Mouse (Mus musculus): Measurements from ENCODE around the gene Gm49369.
"Not testable (repeated sequence)": the region's sequence is repeated elsewhere in the genome, so short reads cannot be mapped to it uniquely, and the experiment has no call there.

The Gm49369 gene

DNA sequence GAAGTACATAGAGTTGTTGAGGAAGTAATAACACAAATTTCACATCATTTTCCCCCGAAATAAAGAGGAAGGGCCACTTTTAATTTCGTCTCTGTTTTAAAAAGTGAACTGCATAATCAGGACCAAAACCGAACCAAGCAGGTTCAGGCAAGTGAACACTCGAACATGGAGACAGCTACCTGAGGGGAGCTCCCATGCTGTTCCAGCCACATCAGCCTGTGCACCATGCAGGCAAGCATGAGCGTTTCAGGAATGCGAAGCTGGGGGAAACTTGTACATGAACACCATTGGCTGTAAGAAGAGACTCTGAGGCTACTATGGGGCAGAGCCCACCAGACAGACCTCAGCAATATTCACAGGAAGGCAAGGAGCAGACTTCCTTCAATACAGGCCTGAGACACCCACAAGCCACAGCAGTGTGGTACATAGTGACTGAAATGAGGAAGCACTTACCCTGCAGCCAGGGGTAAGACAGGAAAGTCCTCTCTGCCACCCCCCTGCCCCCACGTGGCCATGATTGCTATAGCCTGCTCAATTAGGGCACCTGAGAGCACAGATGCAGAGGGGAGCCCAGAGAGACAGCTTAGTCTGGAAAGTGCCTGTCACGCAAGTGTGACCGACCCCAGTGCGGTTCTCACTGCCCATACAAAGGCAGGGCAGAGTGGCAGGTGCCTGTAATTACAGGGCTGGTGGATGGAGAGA, 42.0 kb downstream of the Gm49369 start:
- Histone ChIP-seq H3K36me3 (ENCODE audit: control insufficient read depth, insufficient read depth, low read length, poor library complexity, severe bottlenecking) (no peaks in the 10 kb centered on the region), H3K27me3 (ENCODE audit: control insufficient read depth, insufficient read depth, low read length, poor library complexity, severe bottlenecking) (no peaks in the 10 kb centered on the region)
- peak; percentile 82 for DNase-seq (ENCODE audit: low read depth, low spot score)

DNA sequence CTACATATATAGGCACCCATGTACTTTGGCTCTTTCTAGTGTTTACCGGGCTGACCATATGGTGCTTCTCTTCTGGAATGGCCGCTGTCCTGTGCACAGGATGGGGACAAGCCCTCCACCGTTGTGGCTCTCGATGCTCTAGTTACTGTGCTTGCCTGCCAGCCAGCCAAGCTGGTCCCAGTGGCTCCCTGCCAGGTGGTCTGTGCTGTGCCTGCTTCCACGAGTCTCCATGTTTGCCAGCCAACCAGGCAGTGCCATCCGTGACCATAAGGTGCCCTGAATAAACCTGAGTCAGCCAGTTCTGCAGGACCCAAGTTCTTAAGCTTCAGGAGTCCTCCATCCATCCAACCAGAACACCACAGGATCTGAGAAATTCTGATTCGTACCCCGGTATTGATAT, 47.3 kb downstream of the Gm49369 start:
- DNase-seq (ENCODE audit: low read depth, low spot score), result no peak

DNA sequence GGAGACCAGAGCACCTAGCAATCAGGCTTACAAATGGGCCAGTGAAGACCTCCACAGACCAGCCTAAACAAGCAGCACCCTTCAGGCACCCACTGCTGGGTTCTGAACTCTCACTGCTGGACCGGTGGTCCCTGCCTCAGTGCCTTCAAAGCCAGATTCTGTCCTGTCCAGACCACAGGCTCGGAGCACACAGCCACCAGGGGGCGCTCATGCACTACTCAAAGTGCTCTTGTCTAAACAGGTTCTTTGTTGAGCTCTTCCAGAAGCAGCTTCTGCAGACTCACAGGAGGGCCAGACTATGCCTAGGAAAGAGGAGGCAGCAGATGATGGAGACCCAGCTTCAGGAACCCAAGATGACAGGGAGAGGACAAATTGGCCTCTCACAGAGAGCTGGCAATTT, 48.2 kb downstream of the Gm49369 start:
- Histone ChIP-seq H3K36me3 (ENCODE audit: control insufficient read depth, insufficient read depth, low read length, poor library complexity, severe bottlenecking) (no peaks in the 10 kb centered on the region), H3K27me3 (ENCODE audit: control insufficient read depth, insufficient read depth, low read length, poor library complexity, severe bottlenecking) (no peaks in the 10 kb centered on the region)
- DNase-seq (ENCODE audit: low read depth, low spot score), result peak; percentile 91

More for the DNA sequence above, 47.3 kb downstream of the Gm49369 start:
- H3K36me3 ChIP-seq (ENCODE audit: control insufficient read depth, insufficient read depth, low read length, poor library complexity, severe bottlenecking), result no peaks in the 10 kb centered on the region
- H3K27me3 ChIP-seq (ENCODE audit: control insufficient read depth, insufficient read depth, low read length, poor library complexity, severe bottlenecking), result no peaks in the 10 kb centered on the region

DNA sequence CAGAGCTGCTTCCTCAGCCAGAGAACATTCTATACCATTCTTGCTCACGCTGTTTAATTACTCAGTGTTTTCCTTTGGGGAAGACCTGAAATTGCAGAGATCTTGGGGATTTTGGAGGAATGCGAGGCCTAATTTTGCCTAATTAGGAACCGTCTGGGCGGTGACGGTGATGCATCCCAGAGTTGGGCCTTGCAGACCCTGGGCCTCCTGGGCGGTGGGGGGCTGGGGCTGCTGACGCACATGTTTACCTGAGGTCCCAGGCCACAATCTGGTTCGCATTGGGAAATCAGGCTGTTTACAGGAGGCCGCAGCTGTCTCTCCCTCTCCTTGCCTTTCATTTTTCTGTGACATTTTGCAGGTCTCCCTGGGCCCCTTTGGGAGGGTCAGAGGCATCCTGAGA, 49.7 kb downstream of the Gm49369 start:
- H3K36me3 ChIP-seq (ENCODE audit: control insufficient read depth, insufficient read depth, low read length, poor library complexity, severe bottlenecking); H3K27me3 ChIP-seq (ENCODE audit: control insufficient read depth, insufficient read depth, low read length, poor library complexity, severe bottlenecking); DNase-seq (ENCODE audit: low read depth, low spot score): not testable (repeated sequence)

DNA sequence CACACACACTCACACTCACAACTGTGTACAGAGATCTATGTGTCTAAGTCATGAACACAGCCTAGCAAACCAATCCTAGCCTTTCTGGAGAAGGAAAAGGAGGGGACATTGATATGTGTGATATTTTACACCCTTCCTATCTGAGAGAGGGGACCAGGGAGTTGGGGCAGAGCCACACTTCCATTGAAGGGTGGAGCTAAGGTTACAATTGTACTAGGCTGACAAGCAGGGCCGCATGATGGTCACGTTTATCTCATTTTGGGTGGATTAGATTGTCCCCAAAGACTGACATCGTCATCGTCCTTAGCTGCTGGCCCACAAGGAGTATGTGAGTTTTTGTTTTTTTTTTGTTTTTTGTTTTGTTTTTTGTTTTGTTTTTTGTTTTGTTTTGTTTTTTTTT, 51.2 kb downstream of the Gm49369 start:
- Histone ChIP-seq H3K27me3 (ENCODE audit: control insufficient read depth, insufficient read depth, low read length, poor library complexity, severe bottlenecking) (no peaks in the 10 kb centered on the region), H3K36me3 (ENCODE audit: control insufficient read depth, insufficient read depth, low read length, poor library complexity, severe bottlenecking) (no peaks in the 10 kb centered on the region)
- DNase-seq (ENCODE audit: low read depth, low spot score), result no peak

DNA sequence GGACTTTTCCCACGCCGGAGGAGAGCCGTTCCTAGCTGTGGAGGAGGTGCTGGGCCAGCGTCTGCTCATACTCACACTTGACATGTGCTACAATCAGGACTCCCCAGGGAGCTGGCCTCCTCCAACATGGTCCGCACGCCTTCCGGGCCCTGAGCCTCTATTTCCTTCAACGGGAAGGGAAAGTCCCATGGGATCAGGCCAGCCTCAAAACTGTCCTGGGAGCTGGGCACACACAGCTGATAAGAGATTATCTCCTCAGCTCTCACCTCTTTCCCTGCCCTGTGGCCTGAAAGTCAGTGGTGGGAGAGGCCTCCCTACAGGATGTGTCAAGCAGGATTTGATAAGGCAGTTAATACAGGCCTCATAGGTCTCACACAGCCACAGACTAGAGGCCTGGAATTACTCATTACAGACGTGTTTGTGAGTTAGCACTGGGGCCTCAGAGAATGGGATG, 52.2 kb downstream of the Gm49369 start:
- Histone ChIP-seq H3K27me3 (ENCODE audit: control insufficient read depth, insufficient read depth, low read length, poor library complexity, severe bottlenecking) (no peaks in the 10 kb centered on the region), H3K36me3 (ENCODE audit: control insufficient read depth, insufficient read depth, low read length, poor library complexity, severe bottlenecking) (no peaks in the 10 kb centered on the region)
- DNase-seq (ENCODE audit: low read depth, low spot score), result no peak

DNA sequence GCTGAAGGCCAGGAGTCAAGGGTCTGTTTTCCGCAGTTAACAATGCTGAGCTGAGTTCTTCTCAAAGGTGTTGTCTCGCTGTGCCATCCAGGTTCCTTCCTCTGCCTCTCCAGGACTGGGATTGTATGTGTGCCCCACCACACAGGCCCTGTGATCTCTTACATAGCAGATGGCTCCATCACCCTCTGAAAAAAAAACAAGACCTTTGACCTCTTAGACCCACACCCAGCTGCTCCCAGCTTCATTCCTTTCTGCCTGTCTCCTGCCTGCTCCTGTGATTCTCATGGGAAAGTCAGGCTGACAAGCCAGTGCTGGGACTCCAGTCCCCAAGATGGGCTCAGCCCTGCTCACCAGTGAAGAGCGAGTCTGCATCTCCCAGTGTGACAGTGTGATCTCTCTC, 54.0 kb downstream of the Gm49369 start:
- Histone ChIP-seq H3K36me3 (ENCODE audit: control insufficient read depth, insufficient read depth, low read length, poor library complexity, severe bottlenecking) (no peaks in the 10 kb centered on the region), H3K27me3 (ENCODE audit: control insufficient read depth, insufficient read depth, low read length, poor library complexity, severe bottlenecking) (no peaks in the 10 kb centered on the region)
- DNase-seq (ENCODE audit: low read depth, low spot score), result no peak

DNA sequence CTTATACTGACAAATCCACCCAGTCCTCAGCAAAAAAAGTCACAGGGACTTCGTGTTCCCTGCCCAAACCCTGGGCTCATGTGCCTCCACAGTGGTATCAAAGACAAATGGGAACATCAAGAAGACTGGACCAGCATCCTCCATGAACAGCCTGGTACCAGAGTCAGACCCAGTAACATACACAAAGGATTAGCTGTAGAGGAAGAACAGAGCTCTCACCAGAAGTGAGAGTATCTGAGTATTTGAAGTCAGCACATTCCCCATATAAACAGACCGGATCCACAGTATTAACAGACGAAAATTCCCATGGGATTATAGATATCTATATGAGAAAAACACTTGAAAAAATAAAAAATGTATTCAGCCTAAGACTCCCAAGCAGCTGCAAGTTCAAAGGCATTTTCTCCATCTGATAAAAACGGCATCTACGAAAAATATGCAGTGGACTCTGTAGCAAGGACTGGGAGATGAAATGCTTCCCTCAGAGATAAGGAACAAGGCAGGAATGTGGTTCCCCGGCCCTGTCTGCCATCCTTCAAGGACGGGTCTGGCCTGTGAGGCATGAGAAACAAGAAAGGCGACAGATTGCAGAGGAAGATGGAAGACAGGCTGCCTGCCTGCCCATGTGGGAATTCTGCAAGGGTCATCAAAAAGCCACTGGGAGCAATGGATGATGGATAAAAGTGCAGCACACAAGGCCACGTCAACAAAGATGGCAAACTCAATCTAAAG, 55.6 kb downstream of the Gm49369 start:
- no peak for DNase-seq (ENCODE audit: low read depth, low spot score)
- no peaks in the 10 kb centered on the region for H3K27me3 ChIP-seq (ENCODE audit: control insufficient read depth, insufficient read depth, low read length, poor library complexity, severe bottlenecking)
- no peaks in the 10 kb centered on the region for H3K36me3 ChIP-seq (ENCODE audit: control insufficient read depth, insufficient read depth, low read length, poor library complexity, severe bottlenecking)

DNA sequence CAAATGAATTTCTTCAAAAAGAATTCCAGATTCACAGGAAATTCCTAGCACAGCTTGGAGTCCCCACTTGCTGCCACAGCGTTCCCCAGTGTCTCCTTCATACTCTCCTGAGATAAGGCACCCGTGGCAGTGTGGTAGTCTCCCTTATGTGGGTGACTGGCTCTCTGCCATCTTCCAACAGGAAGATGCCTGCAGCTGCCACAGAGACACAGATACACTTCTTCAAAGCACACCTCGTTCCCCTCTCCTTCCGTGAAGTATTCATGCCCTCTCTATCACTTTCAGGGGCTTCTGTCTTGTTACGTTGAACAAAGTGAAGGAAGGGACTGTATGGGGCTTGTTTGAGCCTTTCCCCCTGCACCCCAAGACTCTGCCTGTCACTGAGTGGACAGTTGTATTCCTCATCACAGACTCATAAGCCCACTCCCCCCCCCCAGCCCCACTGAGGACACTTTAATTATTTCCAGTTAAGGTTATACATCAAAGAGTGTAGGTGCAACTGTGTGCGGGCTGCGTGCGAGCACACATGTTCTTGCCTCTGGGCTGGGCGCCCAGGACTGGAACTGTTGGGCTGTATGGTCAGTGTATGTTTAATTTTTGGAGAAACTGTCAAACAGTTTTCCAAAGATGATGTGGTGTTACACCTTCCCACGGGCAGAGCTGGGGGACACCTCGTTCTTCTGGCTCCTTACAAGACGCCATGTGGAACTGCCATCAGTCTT, 58.9 kb downstream of the Gm49369 start:
- Histone ChIP-seq H3K27me3 (ENCODE audit: control insufficient read depth, insufficient read depth, low read length, poor library complexity, severe bottlenecking) (no peaks in the 10 kb centered on the region), H3K36me3 (ENCODE audit: control insufficient read depth, insufficient read depth, low read length, poor library complexity, severe bottlenecking) (no peaks in the 10 kb centered on the region)
- no peak for DNase-seq (ENCODE audit: low read depth, low spot score)

DNA sequence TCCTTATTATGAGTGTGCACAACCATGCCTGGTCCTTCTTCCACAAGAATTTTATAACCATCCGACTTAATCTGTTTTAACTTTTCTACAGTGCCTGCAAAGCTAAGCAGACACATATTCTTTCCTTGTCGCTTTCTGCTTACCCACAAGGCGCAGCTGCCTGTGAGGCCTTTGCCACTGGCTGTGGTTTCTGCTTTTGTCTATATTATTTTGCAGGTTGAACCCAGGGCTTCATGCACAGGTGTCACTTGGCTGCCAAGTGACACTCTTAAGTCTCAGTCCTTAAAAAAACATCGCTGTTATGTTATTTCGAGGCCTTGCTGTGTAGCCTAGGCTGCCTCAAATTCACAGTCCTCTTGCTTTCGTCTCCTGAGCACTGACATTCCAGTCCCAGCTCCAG, 59.8 kb downstream of the Gm49369 start:
- Histone ChIP-seq H3K27me3 (ENCODE audit: control insufficient read depth, insufficient read depth, low read length, poor library complexity, severe bottlenecking) (no peaks in the 10 kb centered on the region), H3K36me3 (ENCODE audit: control insufficient read depth, insufficient read depth, low read length, poor library complexity, severe bottlenecking) (no peaks in the 10 kb centered on the region)
- DNase-seq (ENCODE audit: low read depth, low spot score), result no peak

DNA sequence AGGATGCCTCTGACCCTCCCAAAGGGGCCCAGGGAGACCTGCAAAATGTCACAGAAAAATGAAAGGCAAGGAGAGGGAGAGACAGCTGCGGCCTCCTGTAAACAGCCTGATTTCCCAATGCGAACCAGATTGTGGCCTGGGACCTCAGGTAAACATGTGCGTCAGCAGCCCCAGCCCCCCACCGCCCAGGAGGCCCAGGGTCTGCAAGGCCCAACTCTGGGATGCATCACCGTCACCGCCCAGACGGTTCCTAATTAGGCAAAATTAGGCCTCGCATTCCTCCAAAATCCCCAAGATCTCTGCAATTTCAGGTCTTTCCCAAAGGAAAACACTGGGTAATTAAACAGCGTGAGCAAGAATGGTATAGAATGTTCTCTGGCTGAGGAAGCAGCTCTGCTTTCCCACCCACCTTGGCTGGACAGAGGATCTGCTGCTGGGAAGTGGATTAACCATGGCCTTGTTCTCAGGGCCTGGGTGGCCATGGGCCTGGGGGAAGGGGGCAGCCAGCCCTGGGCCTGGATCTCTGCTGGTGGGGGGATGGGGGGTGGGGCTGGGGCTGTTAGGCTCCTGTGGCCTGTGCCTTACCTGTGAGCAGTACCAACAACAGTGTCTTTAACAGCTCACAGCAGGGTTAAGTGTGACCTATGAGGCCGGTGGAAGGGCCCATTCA, 60.7 kb downstream of the Gm49369 start:
- H3K27me3 ChIP-seq (ENCODE audit: control insufficient read depth, insufficient read depth, low read length, poor library complexity, severe bottlenecking); H3K36me3 ChIP-seq (ENCODE audit: control insufficient read depth, insufficient read depth, low read length, poor library complexity, severe bottlenecking); DNase-seq (ENCODE audit: low read depth, low spot score): not testable (repeated sequence)
